Mouse (Mus musculus): ENCODE data around the gene Tmem33. TPM values are rescaled to one million over a fixed set of nuclear protein-coding genes. Genes with fewer than 3 reads are reported as not detected.
A peak's percentile ranks its signal among the peaks of the same experiment; 100 is the strongest.

The Tmem33 gene
- polyA plus RNA-seq, 1 experiment from 2014 or later: 83.2 TPM

- H3K4me3 ChIP-seq (ENCODE audit: low read depth, low read length): no peak overlapping the region
Measured at GRCm38 (mm10) chr5:67301722-67302331, 41.5 kb downstream of the Tmem33 start.

GRCm38 (mm10) chr5:67303816-67304215 lies 43.5 kb downstream of the Tmem33 start:
- 95% methylated on average over 1 of the region's 1 CpGs for WGBS
- no peak for ATAC-seq
- H3K9ac ChIP-seq (ENCODE audit: low read length): no peak overlapping the region
- no peak for DNase-seq (ENCODE audit: low spot score)
- H3K27ac ChIP-seq (ENCODE audit: low read depth, low read length): no peak overlapping the region
- no peak overlapping the region for H3K4me2 ChIP-seq (ENCODE audit: low read length)
- H3K4me3 ChIP-seq (ENCODE audit: low read depth, low read length): no peak overlapping the region
- no peaks in the 10 kb centered on the region for H3K36me3 ChIP-seq (ENCODE audit: control insufficient read depth, insufficient read depth, low read length)
- no peaks in the 10 kb centered on the region for H3K27me3 ChIP-seq (replicated peaks; ENCODE audit: control insufficient read depth, insufficient read depth, low read length)
- H3K9me3 ChIP-seq (replicated peaks; ENCODE audit: control insufficient read depth, low read length): no peaks in the 10 kb centered on the region
- H3K4me1 ChIP-seq (ENCODE audit: control insufficient read depth, insufficient read depth, low read length): peaks cover 9% of the 10 kb centered on the region

More at GRCm38 (mm10) chr5:67301722-67302331, 41.5 kb downstream of the Tmem33 start:
- 89% methylated on average over 7 of the region's 8 CpGs for WGBS
- ATAC-seq (no peak), DNase-seq (ENCODE audit: low spot score) (no peak)
- H3K9me3 ChIP-seq (replicated peaks; ENCODE audit: control insufficient read depth, low read length): no peaks in the 10 kb centered on the region
- H3K4me2 ChIP-seq (ENCODE audit: low read length): no peak overlapping the region
- no peak overlapping the region for H3K27ac ChIP-seq (ENCODE audit: low read depth, low read length)
- H3K27me3 ChIP-seq (replicated peaks; ENCODE audit: control insufficient read depth, insufficient read depth, low read length): no peaks in the 10 kb centered on the region
- no peaks in the 10 kb centered on the region for H3K36me3 ChIP-seq (ENCODE audit: control insufficient read depth, insufficient read depth, low read length)
- no peaks in the 10 kb centered on the region for H3K4me1 ChIP-seq (ENCODE audit: control insufficient read depth, insufficient read depth, low read length)
- H3K9ac ChIP-seq (ENCODE audit: low read length): no peak overlapping the region

- DNase-seq (ENCODE audit: low spot score): peak; percentile 89
- peak; percentile 98 for ATAC-seq
- H3K36me3 ChIP-seq (ENCODE audit: control insufficient read depth, insufficient read depth, low read length): 0 out of 2 replicates have a peak, but pooled peaks cover 5% of the 10 kb centered on the region
- no peaks in the 10 kb centered on the region for H3K27me3 ChIP-seq (replicated peaks; ENCODE audit: control insufficient read depth, insufficient read depth, low read length)
- peaks cover 11% of the 10 kb centered on the region for H3K4me1 ChIP-seq (ENCODE audit: control insufficient read depth, insufficient read depth, low read length)
- H3K27ac ChIP-seq (ENCODE audit: low read depth, low read length): peak within 1 kb of the TSS; percentile 63
- under 1% methylated on average over 83 of the region's 83 CpGs for WGBS
- H3K9me3 ChIP-seq (replicated peaks; ENCODE audit: control insufficient read depth, low read length): no peaks in the 10 kb centered on the region
- H3K4me2 ChIP-seq (ENCODE audit: low read length): peak within 1 kb of the TSS; percentile 83
- peak within 1 kb of the TSS; percentile 94 for H3K9ac ChIP-seq (ENCODE audit: low read length)
- peak within 1 kb of the TSS; percentile 99 for H3K4me3 ChIP-seq (ENCODE audit: low read depth, low read length)
Measured at GRCm38 (mm10) chr5:67306698-67307521, 46.5 kb downstream of the Tmem33 start, which contains the start of gene Slc30a9. Slc30a9 (plus strand) TSS chr5:67306955.

GRCm38 (mm10) chr5:67307659-67308222 lies 47.4 kb downstream of the Tmem33 start:
- WGBS: 35% methylated on average over 13 of the region's 13 CpGs
- DNase-seq (ENCODE audit: low spot score): no peak

GRCm38 (mm10) chr5:67311811-67312521 lies 51.6 kb downstream of the Tmem33 start:
- no peak for DNase-seq (ENCODE audit: low spot score)
- peaks cover 11% of the 10 kb centered on the region for H3K4me1 ChIP-seq (ENCODE audit: control insufficient read depth, insufficient read depth, low read length)
- no peaks in the 10 kb centered on the region for H3K9me3 ChIP-seq (replicated peaks; ENCODE audit: control insufficient read depth, low read length)
- 75% methylated on average over 3 of the region's 3 CpGs for WGBS
- H3K36me3 ChIP-seq (ENCODE audit: control insufficient read depth, insufficient read depth, low read length): 0 out of 2 replicates have a peak, but pooled peaks cover 5% of the 10 kb centered on the region
- no peak overlapping the region for H3K27ac ChIP-seq (ENCODE audit: low read depth, low read length)
- ATAC-seq: no peak
- no peak overlapping the region for H3K4me2 ChIP-seq (ENCODE audit: low read length)
- H3K27me3 ChIP-seq (replicated peaks; ENCODE audit: control insufficient read depth, insufficient read depth, low read length): no peaks in the 10 kb centered on the region
- H3K4me3 ChIP-seq (ENCODE audit: low read depth, low read length): no peak overlapping the region
- H3K9ac ChIP-seq (ENCODE audit: low read length): no peak overlapping the region

More at GRCm38 (mm10) chr5:67307659-67308222, 47.4 kb downstream of the Tmem33 start:
- no peak for ATAC-seq
- peak overlapping the region; percentile 94 for H3K9ac ChIP-seq (ENCODE audit: low read length)
- peak overlapping the region; percentile 99 for H3K4me3 ChIP-seq (ENCODE audit: low read depth, low read length)
- peak overlapping the region; percentile 83 for H3K4me2 ChIP-seq (ENCODE audit: low read length)
- H3K9me3 ChIP-seq (replicated peaks; ENCODE audit: control insufficient read depth, low read length): no peaks in the 10 kb centered on the region
- H3K36me3 ChIP-seq (ENCODE audit: control insufficient read depth, insufficient read depth, low read length): 0 out of 2 replicates have a peak, but pooled peaks cover 5% of the 10 kb centered on the region
- H3K27ac ChIP-seq (ENCODE audit: low read depth, low read length): no peak overlapping the region
- no peaks in the 10 kb centered on the region for H3K27me3 ChIP-seq (replicated peaks; ENCODE audit: control insufficient read depth, insufficient read depth, low read length)
- peaks cover 11% of the 10 kb centered on the region for H3K4me1 ChIP-seq (ENCODE audit: control insufficient read depth, insufficient read depth, low read length)

- Histone ChIP-seq H3K36me3 (ENCODE audit: control insufficient read depth, insufficient read depth, low read length) (0 out of 2 replicates have a peak, but pooled peaks cover 6% of the 10 kb centered on the region), H3K27me3 (replicated peaks; ENCODE audit: control insufficient read depth, insufficient read depth, low read length) (no peaks in the 10 kb centered on the region), H3K4me1 (ENCODE audit: control insufficient read depth, insufficient read depth, low read length) (peaks cover 11% of the 10 kb centered on the region), H3K27ac (ENCODE audit: low read depth, low read length) (no peak overlapping the region), H3K4me2 (ENCODE audit: low read length) (no peak overlapping the region), H3K9ac (ENCODE audit: low read length) (no peak overlapping the region), H3K4me3 (ENCODE audit: low read depth, low read length) (no peak overlapping the region), H3K9me3 (replicated peaks; ENCODE audit: control insufficient read depth, low read length) (no peaks in the 10 kb centered on the region)
- DNase-seq (ENCODE audit: low spot score) (no peak), ATAC-seq (no peak)
- 91% methylated on average over 3 of the region's 3 CpGs for WGBS
Measured at GRCm38 (mm10) chr5:67312522-67312851, 52.1 kb downstream of the Tmem33 start.

- Histone ChIP-seq H3K27me3 (replicated peaks; ENCODE audit: control insufficient read depth, insufficient read depth, low read length) (no peaks in the 10 kb centered on the region), H3K9ac (ENCODE audit: low read length) (no peak overlapping the region), H3K27ac (ENCODE audit: low read depth, low read length) (no peak overlapping the region), H3K36me3 (ENCODE audit: control insufficient read depth, insufficient read depth, low read length) (peaks cover 15% of the 10 kb centered on the region), H3K4me1 (ENCODE audit: control insufficient read depth, insufficient read depth, low read length) (no peaks in the 10 kb centered on the region), H3K4me2 (ENCODE audit: low read length) (no peak overlapping the region), H3K4me3 (ENCODE audit: low read depth, low read length) (no peak overlapping the region), H3K9me3 (replicated peaks; ENCODE audit: control insufficient read depth, low read length) (no peaks in the 10 kb centered on the region)
- ATAC-seq: no peak
- WGBS: 86% methylated on average over 17 of the region's 17 CpGs
- DNase-seq (ENCODE audit: low spot score): no peak
Measured at GRCm38 (mm10) chr5:67321656-67322268, 61.4 kb downstream of the Tmem33 start.

GRCm38 (mm10) chr5:67324032-67324431 lies 63.7 kb downstream of the Tmem33 start:
- Histone ChIP-seq H3K4me3 (ENCODE audit: low read depth, low read length) (no peak overlapping the region), H3K27ac (ENCODE audit: low read depth, low read length) (no peak overlapping the region), H3K4me1 (ENCODE audit: control insufficient read depth, insufficient read depth, low read length) (no peaks in the 10 kb centered on the region), H3K36me3 (ENCODE audit: control insufficient read depth, insufficient read depth, low read length) (peaks cover 6% of the 10 kb centered on the region; the same call in 1 of the 2 replicates), H3K4me2 (ENCODE audit: low read length) (no peak overlapping the region), H3K9me3 (replicated peaks; ENCODE audit: control insufficient read depth, low read length) (no peaks in the 10 kb centered on the region), H3K9ac (ENCODE audit: low read length) (no peak overlapping the region), H3K27me3 (replicated peaks; ENCODE audit: control insufficient read depth, insufficient read depth, low read length) (no peaks in the 10 kb centered on the region)
- 41% methylated on average over 1 of the region's 1 CpGs for WGBS
- ATAC-seq (no peak), DNase-seq (ENCODE audit: low spot score) (no peak)

All from forebrain, embryonic 14.5 days (tissue).